Mouse (Mus musculus) olfactory bulb, adult 2 months (tissue): ENCODE measurements around the gene Prpf40b. TPM values are rescaled to one million over a fixed set of nuclear protein-coding genes. Genes with fewer than 3 reads are reported as not detected.

Source experiments
- H3K27ac ChIP-seq: fragments of 200-500 bp; 2 replicates; pipeline ENCODE4 v1.5.1; 2012; ENCODE audit warnings: low read depth, low read length; ENCODE audit not compliant: insufficient read depth
- H3K4me1 ChIP-seq: fragments of 200-500 bp; 2 replicates; pipeline ENCODE4 v1.6.1; 2012; ENCODE audit warnings: low read length; ENCODE audit not compliant: control insufficient read depth, insufficient read depth
- H3K4me3 ChIP-seq: fragments of 200-500 bp; 2 replicates; pipeline ENCODE4 v1.5.1; 2012; ENCODE audit warnings: mild to moderate bottlenecking, low read depth, low read length, moderate library complexity; ENCODE audit not compliant: insufficient read depth
- CTCF ChIP-seq: fragments of 200-500 bp; IDR thresholded peaks from 2 replicates; pipeline ENCODE4 v1.5.1; 2012; ENCODE audit warnings: low read depth, mild to moderate bottlenecking, low read length, moderate library complexity; ENCODE audit not compliant: insufficient read depth
- POLR2A ChIP-seq: fragments of 200-500 bp; IDR thresholded peaks from 2 replicates; pipeline ENCODE4 v1.6.1; 2012; ENCODE audit warnings: mild to moderate bottlenecking, low read depth, low read length, moderate library complexity; ENCODE audit not compliant: insufficient read depth
- WGBS: fragments of 180-500 bp; shearing (Covaris S2); methylation state at CpG from one replicate; pipeline ENCODE4 v1.1.7; 2018; 5-methylcytosine and 5-hydroxymethylcytosine counted together
- polyA plus RNA-seq: library from polyadenylated mRNA; stranded (reverse); fragments of >200 nt; gene quantifications from 2 replicates; pipeline ENCODE4 v1.2.4, GENCODE M21; 2012; ENCODE audit warnings: low replicate concordance; ENCODE audit not compliant: missing spikeins, insufficient read depth, insufficient read length

Prpf40b gene
- polyA plus RNA-seq, 1 experiment: not detected

GRCm38 (mm10) chr15:99314891-99315290 is 20.0 kb downstream of the Prpf40b start:
- Histone ChIP-seq H3K4me1 (peaks cover 20% of the 10 kb centered on the region), H3K27ac (no peak overlapping the region), H3K4me3 (no peak overlapping the region)
- TF ChIP-seq CTCF (no peak), POLR2A (no peak)
- WGBS: 88% methylated on average over 16 of the region's 16 CpGs

- peaks cover 20% of the 10 kb centered on the region for H3K4me1 ChIP-seq
- no peak for TF ChIP-seq CTCF
- TF ChIP-seq POLR2A: no peak
- no peak overlapping the region for H3K27ac ChIP-seq
- H3K4me3 ChIP-seq: no peak overlapping the region
- 80% methylated on average over 16 of the region's 16 CpGs for WGBS
Observed at GRCm38 (mm10) chr15:99316314-99317266, 21.7 kb downstream of the Prpf40b start.

- Histone ChIP-seq H3K27ac (no peak overlapping the region), H3K4me1 (peaks cover 20% of the 10 kb centered on the region), H3K4me3 (no peak overlapping the region)
- TF ChIP-seq CTCF (no peak), POLR2A (no peak)
- 74% methylated on average over 2 of the region's 2 CpGs for WGBS
Observed at GRCm38 (mm10) chr15:99317267-99317651, 22.4 kb downstream of the Prpf40b start.

- TF ChIP-seq POLR2A (no peak), CTCF (no peak)
- Histone ChIP-seq H3K4me3 (no peak overlapping the region), H3K4me1 (peaks cover 20% of the 10 kb centered on the region), H3K27ac (no peak overlapping the region)
- WGBS: 82% methylated on average over 6 of the region's 6 CpGs
Observed at GRCm38 (mm10) chr15:99318071-99318470, 23.2 kb downstream of the Prpf40b start.

DNA sequence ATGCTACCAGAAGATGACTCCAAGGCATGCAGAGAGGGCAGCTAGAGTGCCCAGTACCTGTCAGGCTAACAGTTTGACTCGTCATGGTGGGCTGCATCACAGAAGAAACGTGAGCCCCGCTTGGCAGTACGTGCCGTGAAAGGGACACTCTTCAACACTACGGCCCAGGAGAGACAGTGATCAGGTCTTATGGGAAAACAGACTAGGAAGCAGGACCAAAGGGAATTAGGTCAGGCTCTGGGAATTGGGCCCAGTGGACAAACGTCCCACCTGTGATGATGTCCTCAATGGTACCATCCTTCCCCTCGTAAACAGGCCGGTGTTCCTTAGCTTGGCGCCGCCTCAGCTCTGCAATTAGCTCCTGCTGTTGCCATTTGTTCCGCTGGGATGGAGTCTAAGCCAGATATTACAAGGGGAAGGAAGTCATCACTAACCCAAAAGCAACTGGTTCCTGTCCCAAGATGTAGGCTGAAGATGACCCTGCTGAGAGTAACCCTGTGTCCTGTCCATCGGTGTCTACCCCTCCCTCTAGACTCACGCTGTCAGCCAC is 24.0 kb downstream of the Prpf40b start:
- Histone ChIP-seq H3K27ac (no peak overlapping the region), H3K4me3 (no peak overlapping the region), H3K4me1 (peaks cover 20% of the 10 kb centered on the region)
- TF ChIP-seq POLR2A (no peak), CTCF (no peak)
- WGBS: 65% methylated on average over 14 of the region's 14 CpGs

DNA sequence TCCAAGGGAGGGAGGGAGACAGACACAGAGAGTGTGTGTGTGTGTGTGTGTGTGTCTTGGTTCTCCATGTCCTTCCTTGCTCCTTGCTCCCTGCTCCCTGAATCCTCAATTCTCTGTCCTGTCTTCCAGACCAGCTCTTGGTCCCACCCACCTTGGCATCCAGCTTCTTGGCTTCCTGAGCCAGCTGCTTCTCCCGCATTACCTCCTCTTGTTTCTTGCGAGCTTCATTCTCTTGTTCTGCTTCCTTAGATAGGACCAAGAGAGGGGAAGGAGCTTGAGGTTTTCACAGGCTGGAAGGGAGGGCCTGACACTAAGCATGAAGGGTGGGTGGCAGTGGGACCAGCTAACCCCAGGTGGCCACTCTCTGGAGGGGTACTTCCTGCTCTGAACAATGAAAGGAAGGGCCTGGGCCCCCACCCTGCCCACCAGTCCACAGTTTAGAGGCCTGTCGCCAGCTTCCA is 24.6 kb downstream of the Prpf40b start:
- no peak overlapping the region for H3K27ac ChIP-seq
- WGBS: 32% methylated on average over 3 of the region's 3 CpGs
- H3K4me1 ChIP-seq: peaks cover 20% of the 10 kb centered on the region
- TF ChIP-seq CTCF: no peak
- no peak for TF ChIP-seq POLR2A
- no peak overlapping the region for H3K4me3 ChIP-seq

DNA sequence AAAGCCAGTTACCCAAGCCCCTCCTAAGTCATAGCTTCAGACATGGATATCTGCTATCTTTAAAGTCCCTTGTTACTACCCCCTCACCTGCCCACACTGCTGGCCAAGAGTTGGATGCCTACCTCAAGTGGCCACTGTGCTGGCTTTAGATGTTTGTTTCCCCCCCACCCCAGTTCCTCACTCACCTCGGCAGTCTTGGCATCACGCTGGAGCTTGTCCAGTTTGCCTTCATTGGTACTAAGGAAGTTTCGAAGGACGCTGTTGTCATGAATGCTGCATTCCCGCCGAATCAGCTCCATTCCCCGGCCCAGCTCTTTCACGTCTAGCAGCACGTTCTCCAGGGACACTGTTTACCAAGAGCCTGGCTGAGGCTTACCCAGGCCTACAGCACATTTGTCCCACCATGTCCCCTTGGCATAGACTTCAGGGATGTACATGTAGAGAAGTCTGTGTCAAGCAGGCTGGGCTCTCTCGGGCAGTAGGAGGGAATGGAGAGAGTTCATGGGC is 25.3 kb downstream of the Prpf40b start:
- 73% methylated on average over 10 of the region's 10 CpGs for WGBS
- H3K4me1 ChIP-seq: peaks cover 20% of the 10 kb centered on the region
- H3K4me3 ChIP-seq: no peak overlapping the region
- TF ChIP-seq CTCF: no peak
- no peak for TF ChIP-seq POLR2A
- no peak overlapping the region for H3K27ac ChIP-seq

- WGBS: 85% methylated on average over 9 of the region's 9 CpGs
Observed at GRCm38 (mm10) chr15:99320978-99321377, 26.1 kb downstream of the Prpf40b start.

DNA sequence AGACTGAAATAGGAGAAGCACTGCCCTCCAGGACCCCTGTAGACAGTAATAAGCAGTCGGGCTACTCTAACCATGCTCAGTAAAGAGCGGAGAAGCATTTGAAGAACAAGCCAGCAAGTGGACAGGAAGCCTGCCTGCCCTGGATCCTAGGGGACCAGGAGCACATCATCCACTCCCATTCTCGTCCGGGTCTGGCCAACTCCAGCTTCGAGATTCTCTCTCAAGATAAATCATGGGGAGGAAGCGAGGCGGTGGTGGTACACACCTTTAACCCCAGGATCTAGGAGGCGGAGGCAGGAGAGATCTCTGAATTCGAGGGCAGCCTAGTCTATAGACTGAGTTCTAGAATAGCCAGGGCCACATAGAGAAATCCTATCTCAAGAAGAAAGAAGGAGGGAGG is 29.3 kb downstream of the Prpf40b start:
- whole genome bisulfite sequencing: 87% methylated on average over 9 of the region's 9 CpGs
- no peak overlapping the region for H3K27ac ChIP-seq
- no peak for TF ChIP-seq POLR2A
- TF ChIP-seq CTCF: no peak

More at GRCm38 (mm10) chr15:99320978-99321377, 26.1 kb downstream of the Prpf40b start:
- TF ChIP-seq POLR2A (no peak), CTCF (no peak)
- Histone ChIP-seq H3K4me1 (peaks cover 20% of the 10 kb centered on the region), H3K27ac (no peak overlapping the region), H3K4me3 (no peak overlapping the region)

More for the DNA sequence above, 29.3 kb downstream of the Prpf40b start:
- Histone ChIP-seq H3K4me3 (no peak overlapping the region), H3K4me1 (peaks cover 6% of the 10 kb centered on the region)
